Mouse (Mus musculus) G1E (cell line): ENCODE measurements around the gene Fgfr2.

ENCODE experiments used
- CTCF ChIP-seq: IDR thresholded peaks from 2 replicates; pipeline ENCODE4 v1.5.1; 2012; ENCODE audit warnings: low read depth, low read length, inconsistent platforms, mixed read lengths
- GATA1 ChIP-seq: IDR thresholded peaks from 2 replicates; pipeline ENCODE4 v1.6.1; 2012; ENCODE audit warnings: borderline replicate concordance, low read length, inconsistent platforms, mixed read lengths
- GATA2 ChIP-seq: IDR thresholded peaks from 2 replicates; pipeline ENCODE4 v1.6.1; 2012; ENCODE audit warnings: low read depth, low read length, inconsistent platforms, borderline replicate concordance
- POLR2AphosphoS5 ChIP-seq: IDR thresholded peaks from 2 replicates; pipeline ENCODE4 v1.6.1; 2012; ENCODE audit warnings: low read depth, low read length, inconsistent platforms; ENCODE audit not compliant: insufficient replicate concordance
- TAL1 ChIP-seq: conservative IDR thresholded peaks from 2 replicates; pipeline ENCODE4 v1.6.1; 2012; ENCODE audit warnings: low read depth, low read length, inconsistent platforms, mixed read lengths

DNA sequence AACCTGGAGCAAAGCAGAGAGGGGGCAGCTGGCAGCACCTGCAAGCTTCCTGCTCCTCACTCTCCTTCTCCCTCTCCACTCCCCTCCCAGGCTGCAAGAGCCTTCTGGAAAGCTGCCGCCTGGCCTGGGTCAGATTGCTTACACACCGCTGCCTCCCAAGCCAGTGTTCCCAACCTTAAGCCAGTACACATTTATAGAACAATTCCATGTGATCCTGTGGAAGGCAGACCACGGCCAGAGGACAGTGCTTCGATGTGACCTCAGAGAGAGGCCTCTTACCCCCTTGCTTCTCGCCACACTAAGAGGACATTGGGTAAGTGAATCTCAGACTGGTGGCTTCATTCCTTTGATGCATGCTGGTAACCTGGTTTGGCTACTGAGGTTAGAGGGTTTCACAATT lies 2570.4 kb downstream of the Fgfr2 start:
- no peak for TF ChIP-seq CTCF
- no peak for TF ChIP-seq GATA2
- TF ChIP-seq POLR2AphosphoS5: no peak
- no peak for TF ChIP-seq GATA1
- no peak for TF ChIP-seq TAL1
